Mouse (Mus musculus): Measurements from ENCODE around the gene Tmem106b.
A peak's percentile ranks its signal among the peaks of the same experiment; 100 is the strongest.

Tmem106b gene

DNA sequence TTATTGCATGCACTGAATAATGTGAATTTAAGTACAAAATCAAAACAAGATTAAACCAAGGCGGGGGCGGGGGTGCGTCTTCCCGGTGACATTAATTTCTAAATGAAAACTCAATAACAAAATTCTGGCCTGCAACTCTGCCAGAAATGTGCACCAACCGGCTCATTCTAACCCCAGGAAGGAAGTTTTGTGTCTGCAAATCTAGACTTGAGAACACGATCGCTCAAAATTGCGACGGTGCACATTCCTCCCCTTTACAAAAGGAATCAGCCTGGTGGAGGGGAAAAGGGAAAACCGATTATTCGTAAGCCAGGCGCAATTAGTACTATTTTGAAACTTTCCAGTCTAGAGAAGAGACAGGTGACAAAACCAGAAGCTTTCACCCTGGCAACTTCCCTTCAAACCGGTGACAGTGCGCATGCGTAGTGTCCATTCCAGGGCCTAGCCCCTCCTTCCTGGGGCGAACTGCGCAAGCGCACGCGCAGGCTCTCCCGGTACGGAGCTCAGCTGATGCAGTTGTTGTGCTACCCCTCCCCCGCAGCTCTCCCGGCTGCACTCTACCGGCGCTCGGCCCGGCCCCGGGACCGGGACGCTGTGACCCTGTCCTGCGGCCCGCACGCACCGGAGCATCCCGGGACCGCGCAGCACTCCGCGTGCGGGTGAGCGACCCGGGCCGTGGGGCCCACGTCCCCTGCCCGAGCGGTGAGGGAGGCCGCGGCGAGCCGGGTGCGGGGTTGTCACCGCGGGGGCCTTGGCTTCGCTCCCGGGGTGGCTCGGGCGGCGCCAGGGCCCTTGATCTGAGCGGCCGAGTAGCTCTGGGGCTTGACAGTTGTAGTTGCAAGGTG, at the start of gene Tmem106b:
Gene Tmem106b, plus strand, starts transcription at position 458 of the 845 bp plus-strand sequence.
- peak; percentile 86 for DNase-seq (ENCODE audit: low spot score)

DNA sequence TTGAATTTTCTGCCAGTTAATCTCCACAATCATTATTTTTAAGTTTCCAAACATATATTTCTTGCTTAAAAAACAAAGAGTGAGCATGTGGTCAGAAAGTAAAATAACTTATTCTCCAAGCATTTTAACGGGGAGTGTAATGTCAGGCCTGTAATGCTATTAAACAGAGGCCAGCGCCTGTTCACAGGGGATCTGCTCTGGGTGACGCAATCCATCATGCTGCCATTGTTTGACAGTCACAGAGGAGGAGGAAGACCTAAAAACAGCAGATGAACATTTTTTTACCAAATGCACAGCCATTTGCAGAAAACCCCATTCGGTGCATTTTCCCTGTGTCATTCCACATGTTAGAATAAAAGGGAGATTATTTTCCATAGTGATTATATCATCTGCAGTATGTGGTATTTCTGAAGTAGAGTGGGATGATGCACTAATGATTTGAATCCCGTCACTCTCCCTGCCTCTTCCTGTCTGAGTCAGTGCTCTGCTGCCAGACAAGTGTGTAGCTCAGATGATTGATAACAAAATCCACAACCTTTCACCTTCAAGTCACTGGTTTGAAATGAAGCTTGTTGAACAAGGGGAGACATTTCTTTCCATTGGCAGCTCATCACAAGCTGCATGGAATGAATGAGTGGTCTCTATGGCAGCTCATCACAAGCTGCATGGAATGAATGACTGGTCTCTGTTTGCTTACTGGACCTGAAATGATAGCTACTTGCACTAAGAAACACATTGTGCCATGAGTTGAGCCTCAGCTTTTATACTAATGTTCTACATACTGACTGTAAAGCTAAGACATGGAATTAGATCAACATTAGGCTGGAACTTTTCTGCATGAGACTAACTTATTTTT, 48.1 kb upstream of the Tmem106b start:
- no peak for DNase-seq (ENCODE audit: low spot score)

GRCm38 (mm10) chr6:13030558-13030957, 39.0 kb upstream of the Tmem106b start:
- no peak for DNase-seq (ENCODE audit: low spot score)

GRCm38 (mm10) chr6:13030961-13031360, 38.6 kb upstream of the Tmem106b start:
- no peak for DNase-seq (ENCODE audit: low spot score)

DNA sequence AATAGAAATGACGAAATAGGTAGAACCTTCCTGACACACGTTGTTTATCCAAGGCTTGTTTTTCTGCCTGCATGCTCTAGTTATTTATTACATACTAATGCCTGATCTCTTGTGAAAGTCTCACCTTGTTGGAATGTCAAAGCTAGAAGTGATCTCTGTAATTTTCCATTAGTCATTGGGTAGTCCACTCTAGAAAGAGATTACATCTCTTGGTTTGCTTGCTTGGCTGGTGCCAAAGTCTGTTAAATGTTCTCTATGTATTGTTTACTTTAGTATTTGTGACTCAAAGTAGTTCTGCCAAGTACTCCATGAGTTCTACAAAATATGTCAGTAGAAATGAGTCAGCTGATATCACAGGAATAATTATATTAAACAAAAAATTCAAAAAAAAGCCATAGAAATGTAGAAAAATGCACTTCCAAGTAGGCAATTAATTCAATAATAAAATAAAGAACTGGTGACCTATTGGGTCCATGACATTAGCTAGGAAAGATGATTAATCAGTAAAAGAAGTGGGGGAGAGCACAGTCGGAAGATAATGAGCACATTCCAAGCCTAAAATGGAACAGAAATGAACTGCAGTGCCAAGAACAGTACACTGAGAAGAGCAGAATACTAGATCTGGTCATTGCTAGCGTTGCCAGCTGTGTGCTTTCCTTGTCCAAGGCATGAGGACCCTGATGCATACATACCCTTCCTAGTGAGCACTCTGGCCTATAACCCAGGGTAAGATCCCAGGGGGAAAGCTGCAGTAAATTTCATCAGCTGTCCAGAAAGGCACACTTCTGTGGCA, 17.0 kb upstream of the Tmem106b start:
- DNase-seq (ENCODE audit: low spot score) = no peak

- no peak for DNase-seq (ENCODE audit: low spot score)
Measured at GRCm38 (mm10) chr6:13061276-13062039, 8.1 kb upstream of the Tmem106b start.

GRCm38 (mm10) chr6:13062063-13062462, 7.5 kb upstream of the Tmem106b start:
- no peak for DNase-seq (ENCODE audit: low spot score)

DNA sequence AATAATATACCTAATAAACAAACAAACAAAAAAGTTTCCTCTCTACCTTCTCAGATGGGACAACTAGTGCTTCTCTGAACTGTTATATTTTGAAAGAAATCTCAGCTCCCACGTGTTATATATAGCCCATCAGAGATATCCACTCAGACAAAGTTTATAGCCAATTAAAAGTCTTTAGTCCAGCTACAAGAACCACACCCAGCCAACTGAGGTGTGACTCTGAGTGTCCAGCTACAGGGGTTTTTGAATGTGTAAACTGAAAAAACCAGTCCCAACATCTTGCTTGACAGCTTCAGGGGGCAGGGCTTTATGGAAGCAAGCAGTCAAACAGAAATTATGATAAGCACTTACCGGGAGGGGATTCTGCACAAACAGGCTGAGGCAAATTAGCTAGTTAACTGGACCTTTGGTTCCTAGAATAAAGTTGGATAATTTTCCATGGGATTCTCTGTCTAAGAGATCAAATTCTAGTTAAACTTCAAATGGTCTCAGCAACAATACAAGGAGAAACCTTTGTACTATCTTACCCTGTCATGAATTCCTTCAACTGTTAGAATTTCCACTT, 6.8 kb upstream of the Tmem106b start:
- no peak for DNase-seq (ENCODE audit: low spot score)

DNA sequence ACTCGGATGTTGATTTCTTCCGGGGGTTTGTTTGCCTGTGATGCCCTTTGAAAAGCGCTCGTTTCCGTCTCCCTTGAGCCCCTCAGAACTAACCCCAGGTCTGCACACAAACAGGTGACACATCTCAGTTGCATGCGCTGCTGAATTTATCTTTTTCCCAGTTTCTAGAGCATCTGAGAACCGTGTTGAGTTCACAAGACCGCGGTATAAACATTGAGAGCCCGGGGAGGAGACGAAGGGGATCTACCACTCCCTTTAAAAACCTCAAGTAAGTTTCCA, 527 bp downstream of the Tmem106b start:
- peak; percentile 3 for DNase-seq (ENCODE audit: low spot score)

DNA sequence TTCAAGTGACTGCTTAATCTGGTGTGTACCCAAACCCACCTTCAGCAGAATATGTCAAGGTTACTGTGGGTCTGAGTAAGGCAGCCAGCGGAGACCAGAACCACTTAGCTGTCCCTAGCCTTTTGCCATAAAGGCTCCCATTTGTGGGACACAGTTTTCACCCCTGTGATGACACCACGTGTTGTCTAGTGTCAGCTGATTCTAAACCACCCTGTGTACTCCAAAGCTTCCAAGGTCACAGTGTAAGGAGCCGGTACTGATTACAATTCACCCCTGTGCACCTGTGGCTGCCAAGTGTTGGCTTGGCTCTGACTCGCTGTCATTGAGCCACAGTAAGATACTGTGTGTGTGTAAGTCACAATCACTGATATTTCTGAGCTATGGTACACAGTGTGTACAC, 926 bp downstream of the Tmem106b start:
- DNase-seq (ENCODE audit: low spot score) = no peak

GRCm38 (mm10) chr6:13073036-13073435, 3.5 kb downstream of the Tmem106b start:
- no peak for DNase-seq (ENCODE audit: low spot score)

DNA sequence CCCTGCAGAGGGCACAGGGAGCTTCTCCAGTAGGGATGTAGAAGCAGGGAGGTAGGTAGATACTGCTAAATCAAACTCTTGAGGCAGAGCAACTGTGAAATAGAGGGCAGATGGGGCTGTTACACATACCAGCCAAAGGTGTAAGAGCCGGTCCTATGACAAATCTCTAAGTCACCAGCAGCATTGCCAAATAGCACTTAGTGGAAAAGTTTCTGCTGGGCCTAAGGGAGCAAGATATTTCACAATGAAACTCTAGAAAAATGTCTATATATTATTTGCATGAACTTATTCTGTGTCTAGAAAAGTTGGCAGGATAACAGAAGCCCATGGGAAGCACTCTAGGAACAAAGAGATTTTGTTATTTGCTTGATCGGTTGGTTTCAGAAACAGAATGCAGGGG, 4.3 kb downstream of the Tmem106b start:
- DNase-seq (ENCODE audit: low spot score) = no peak

DNA sequence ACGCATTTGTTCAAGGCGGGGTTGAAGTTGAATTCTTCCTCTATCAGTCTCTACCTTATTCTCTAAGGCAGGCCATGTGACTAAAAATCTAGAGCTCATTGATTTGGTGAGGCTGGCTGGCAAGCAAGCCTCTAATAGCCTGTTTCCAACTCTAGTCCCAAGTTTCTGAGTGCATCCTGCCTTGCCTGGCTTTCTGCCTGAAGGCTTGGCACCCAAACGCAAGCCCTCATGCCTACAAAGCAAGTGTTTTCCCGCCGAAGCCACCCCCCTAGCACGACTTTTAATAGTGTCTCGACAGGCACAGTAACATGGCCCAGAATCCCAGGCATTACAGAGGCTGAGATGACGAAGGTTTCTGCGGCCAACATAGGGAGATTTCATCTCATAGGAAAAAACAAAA, 13.3 kb downstream of the Tmem106b start:
- DNase-seq (ENCODE audit: low spot score) = no peak

DNA sequence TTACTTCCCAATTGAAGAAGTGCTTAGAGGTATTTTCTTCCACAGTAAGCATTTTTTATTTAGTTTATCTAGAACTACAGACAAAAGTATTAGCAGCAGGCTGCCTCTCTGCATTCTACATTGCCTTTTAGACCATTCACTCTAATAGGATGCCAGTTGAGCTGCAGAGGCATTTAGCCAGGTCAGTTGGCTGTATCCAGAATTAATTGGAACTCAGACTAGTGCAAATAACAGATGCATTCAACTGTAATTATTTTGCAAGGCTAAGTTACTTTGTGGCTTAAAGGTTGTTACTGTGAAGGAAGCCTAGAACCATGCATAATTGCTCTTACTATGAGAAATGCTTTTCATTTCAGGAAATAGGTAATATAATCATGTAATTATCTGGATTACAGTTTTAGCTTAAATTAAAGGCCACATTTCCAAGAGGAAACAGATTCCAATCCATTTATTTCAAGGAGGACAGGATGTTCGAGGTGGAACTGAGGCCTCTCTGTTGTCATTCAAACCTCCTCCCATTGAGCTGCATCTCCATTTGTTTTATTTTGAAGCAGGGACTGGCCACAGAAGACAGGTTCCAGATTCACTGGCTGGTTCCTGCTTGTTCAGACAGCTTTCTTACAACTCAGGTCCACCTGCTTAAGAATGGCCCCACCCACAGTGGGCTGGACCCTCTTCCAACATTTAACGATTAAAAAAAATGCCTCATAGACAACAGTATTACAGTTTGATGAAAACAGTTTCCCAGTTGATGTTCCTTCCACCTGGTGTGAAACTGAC, 27.3 kb downstream of the Tmem106b start:
- no peak for DNase-seq (ENCODE audit: low spot score)

DNA sequence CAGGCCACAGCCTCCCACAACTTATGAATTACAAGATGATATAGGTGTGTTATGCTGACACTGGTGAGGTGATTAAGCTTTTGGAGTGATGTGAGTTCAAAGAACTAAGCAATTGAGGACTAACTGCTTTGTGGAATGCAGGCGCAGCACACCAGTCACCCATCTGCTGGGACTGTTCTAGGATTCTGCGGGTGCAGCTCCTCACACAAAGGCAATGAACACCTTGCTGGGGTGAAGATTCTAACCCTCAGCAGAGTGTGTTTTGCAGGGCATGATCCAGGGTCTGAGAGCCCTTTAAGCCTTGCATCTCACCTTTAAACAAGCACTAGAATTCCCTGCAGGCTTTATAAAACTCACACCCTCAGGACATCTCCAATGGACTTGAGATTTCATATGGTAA, 30.6 kb downstream of the Tmem106b start:
- no peak for DNase-seq (ENCODE audit: low spot score)

GRCm38 (mm10) chr6:13108662-13109061, 39.1 kb downstream of the Tmem106b start:
- DNase-seq (ENCODE audit: low spot score) = no peak

DNA sequence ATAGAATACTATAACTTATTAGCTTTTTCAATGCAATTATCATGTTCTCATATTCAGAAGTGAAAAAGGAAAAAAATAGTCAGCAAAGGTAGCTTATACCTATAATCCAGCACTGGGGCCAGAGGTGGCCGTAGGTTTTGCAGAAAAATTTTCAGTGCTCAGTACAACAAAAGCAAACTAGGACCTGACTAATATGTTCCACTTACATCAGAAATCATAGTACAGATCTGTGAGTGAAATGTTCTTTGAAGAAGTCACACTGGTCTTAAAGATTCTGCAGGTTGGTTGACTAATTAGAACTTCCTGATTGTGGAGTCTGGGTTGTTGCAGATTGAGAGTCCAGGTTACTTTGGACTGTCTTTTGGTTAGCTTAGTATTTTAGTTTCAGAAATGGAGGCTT, 67.7 kb downstream of the Tmem106b start:
- DNase-seq (ENCODE audit: low spot score) = no peak
